Comparison of ENCODE assay signal across 8 mouse cellular contexts in genomic region chr3:61001852-61002586, GRCm38 (mm10). TPM values are rescaled to one million over a fixed set of nuclear protein-coding genes. Genes with fewer than 3 reads are reported as not detected.
A peak's percentile ranks its signal among the peaks of the same experiment; 100 is the strongest.
DNase-seq lines count a peak whose midpoint lies in the region; ATAC-seq lines count a peak whose summit lies in the region.

No protein-coding gene starts in this region.

- peaks cover 16% of the 10 kb centered on the region for H3K4me1 ChIP-seq in heart, embryonic 13.5 days
- H3K4me1 ChIP-seq in limb, embryonic 11.5 days (ENCODE audit: control insufficient read depth, insufficient read depth, low read length) = no peaks in the 10 kb centered on the region
- H3K4me1 ChIP-seq in neural tube, embryonic 12.5 days = peaks cover 6% of the 10 kb centered on the region; the same call in 1 of the 2 replicates

- 3% methylated on average over 20 of the region's 20 CpGs for WGBS in heart, embryonic 13.5 days
- WGBS in limb, embryonic 11.5 days = 2% methylated on average over 20 of the region's 20 CpGs
- 2% methylated on average over 20 of the region's 20 CpGs for WGBS in neural tube, embryonic 12.5 days

- peak overlapping the region; percentile 75 for H3K9ac ChIP-seq in heart, embryonic 13.5 days
- peak overlapping the region; percentile 51 for H3K9ac ChIP-seq in limb, embryonic 11.5 days (ENCODE audit: low read length)
- H3K9ac ChIP-seq in neural tube, embryonic 12.5 days = peak overlapping the region; percentile 48

- peak overlapping the region; percentile 99 for H3K4me2 ChIP-seq in heart, embryonic 13.5 days
- H3K4me2 ChIP-seq in limb, embryonic 11.5 days (ENCODE audit: low read depth, severe bottlenecking) = peak overlapping the region; percentile 92
- H3K4me2 ChIP-seq in neural tube, embryonic 12.5 days (replicated peaks) = peak overlapping the region; percentile 98

- no peaks in the 10 kb centered on the region for H3K9me3 ChIP-seq in heart, embryonic 13.5 days
- H3K9me3 ChIP-seq in limb, embryonic 11.5 days (ENCODE audit: control insufficient read depth, low read length) = no peaks in the 10 kb centered on the region
- H3K9me3 ChIP-seq in neural tube, embryonic 12.5 days = no peaks in the 10 kb centered on the region

- peak overlapping the region; percentile 71 for H3K4me3 ChIP-seq in heart, embryonic 13.5 days
- H3K4me3 ChIP-seq in limb, embryonic 11.5 days (ENCODE audit: low read depth, low read length) = peak overlapping the region; percentile 49
- peak overlapping the region; percentile 58 for H3K4me3 ChIP-seq in neural tube, embryonic 12.5 days

- H3K36me3 ChIP-seq in heart, embryonic 13.5 days = 0 out of 2 replicates have a peak, but pooled peaks cover 3% of the 10 kb centered on the region
- no peaks in the 10 kb centered on the region for H3K36me3 ChIP-seq in limb, embryonic 11.5 days (ENCODE audit: control insufficient read depth, insufficient read depth, low read length)
- no peaks in the 10 kb centered on the region for H3K36me3 ChIP-seq in neural tube, embryonic 12.5 days

- peaks cover 8% of the 10 kb centered on the region; the same call in 1 of the 2 replicates for H3K27me3 ChIP-seq in heart, embryonic 13.5 days (replicated peaks)
- H3K27me3 ChIP-seq in limb, embryonic 11.5 days (ENCODE audit: control insufficient read depth, insufficient read depth, low read length) = peaks cover 12% of the 10 kb centered on the region
- peaks cover 10% of the 10 kb centered on the region for H3K27me3 ChIP-seq in neural tube, embryonic 12.5 days (replicated peaks)

- H3K27ac ChIP-seq in heart, embryonic 13.5 days (replicated peaks) = no peak overlapping the region
- H3K27ac ChIP-seq in limb, embryonic 11.5 days (replicated peaks; ENCODE audit: low read depth, low read length) = no peak overlapping the region
- H3K27ac ChIP-seq in neural tube, embryonic 12.5 days = no peak overlapping the region

- DNase-seq in heart, adult 8-10 months (ENCODE audit: low spot score) = no peak
- peak; percentile 36 for DNase-seq in ES-CJ7 (ENCODE audit: low read depth, low spot score)
- no peak for DNase-seq in limb, embryonic 11.5 days (ENCODE audit: low spot score)
- DNase-seq in frontal cortex, postnatal 10 days (ENCODE audit: low spot score in 2 of 2) = no peak
- DNase-seq in kidney, postnatal 14 days = no peak

- ATAC-seq in heart, embryonic 13.5 days (ENCODE audit: extremely low read depth, insufficient number of reproducible peaks, low FRiP score, low TSS enrichment) = peak; percentile 5; the same call in 1 of the 2 replicates
- peak; percentile 61 for ATAC-seq in erythroblast, adult 5-6 weeks (replicated peaks; ENCODE audit: low FRiP score, poor library complexity, severe bottlenecking)
- peak; percentile 32 for ATAC-seq in limb, embryonic 11.5 days (ENCODE audit: insufficient number of reproducible peaks, low FRiP score, low TSS enrichment, low read depth)
- peak; percentile 62 for ATAC-seq in neural tube, embryonic 12.5 days (ENCODE audit: low FRiP score, low read depth)

RNA-seq across cellular contexts. Expression of gene P2ry1, which starts 0.6 kb away (rescaled TPM):
- polyA plus RNA-seq in heart, embryonic 13.5 days (2015; fragmentation: Nextera tagmentation; extraction: Ambion mirVana) = 5.5 and 6.4 TPM in 2 replicates
- 10 to 100 TPM; 46.7 to 52.8 (median 51.5) TPM for total RNA-seq in heart, adult 8-10 months (2022)
- total RNA-seq in erythroblast, adult 5-6 weeks (2015; ENCODE audit: low replicate concordance) = 0.19 and 3.1 TPM in 2 replicates
- total RNA-seq in erythroblast, adult 5-6 weeks (2017; ENCODE audit: low replicate concordance) = 6.3 and 7.0 TPM in 2 replicates
- 2.0 and 3.9 TPM in 2 replicates for polyA plus RNA-seq in limb, embryonic 11.5 days (2014; fragmentation: Nextera tagmentation; extraction: Ambion mirVana)
- 3.0 and 3.3 TPM in 2 replicates for polyA plus RNA-seq in neural tube, embryonic 12.5 days (2016; fragmentation: Nextera tagmentation; extraction: Ambion mirVana)

Comparison
In these comparisons a context has a peak if more than half of its experiments do, and no peak if none do; other contexts are left out.
1. ATAC-seq: peak in every context shown above with its lines; median percentile 62 in neural tube, embryonic 12.5 days; 61 in erythroblast, adult 5-6 weeks; 32 in limb, embryonic 11.5 days; 5 in heart, embryonic 13.5 days.